Mouse (Mus musculus) embryonic fibroblast, embryonic 13.5 days (primary cell): ENCODE data around the gene Ankrd44.

Experiments
- CTCF ChIP-seq: IDR thresholded peaks from 2 replicates; pipeline ENCODE4 v1.5.1; 2011; ENCODE audit warnings: mild to moderate bottlenecking, control low read depth, low read length, moderate library complexity, borderline replicate concordance; ENCODE audit not compliant: insufficient read depth
- POLR2A ChIP-seq: IDR thresholded peaks from 2 replicates; pipeline ENCODE4 v1.6.1; 2011; ENCODE audit warnings: low read depth, mild to moderate bottlenecking, control low read depth, low read length, moderate library complexity

DNA sequence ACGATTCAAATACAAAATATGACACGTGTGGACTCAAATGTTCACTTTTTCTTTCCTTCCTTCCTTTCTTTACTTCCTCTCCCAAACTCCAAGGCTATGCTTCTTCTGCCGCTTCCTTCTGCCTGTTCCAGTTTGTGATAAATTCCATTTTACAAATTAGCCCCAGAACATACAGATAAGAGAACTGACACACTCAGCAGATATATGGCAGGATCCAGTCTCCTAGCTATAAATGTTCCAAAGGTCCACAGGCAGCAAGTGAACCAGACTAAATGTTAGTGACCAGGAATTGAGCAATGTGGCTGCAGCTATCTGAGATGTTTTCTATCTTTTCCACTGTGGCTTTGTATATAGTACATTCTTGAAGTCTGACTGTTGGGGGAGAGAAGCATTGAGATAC is 168.9 kb downstream of the Ankrd44 start:
- TF ChIP-seq POLR2A (no peak), CTCF (no peak)
